Mouse (Mus musculus): ENCODE results near the gene Tcf23. TPM values are rescaled to one million over a fixed set of nuclear protein-coding genes. Genes with fewer than 3 reads are reported as not detected.

Tcf23 gene
- total RNA-seq, 2 experiments from 2014 or later, result 0.10 to 0.20 TPM

GRCm38 (mm10) chr5:30931378-30931777 is 37.1 kb upstream of the Tcf23 start:
- no peak for TF ChIP-seq CTCF (conservative IDR thresholded peaks at IDR 0.05)
- H3K27ac ChIP-seq, result no peak overlapping the region
- DNase-seq (ENCODE audit: low spot score in 2 of 2), result no peak
- no peak overlapping the region for H3K4me3 ChIP-seq

GRCm38 (mm10) chr5:30933705-30934104 is 34.8 kb upstream of the Tcf23 start:
- no peak for TF ChIP-seq CTCF (conservative IDR thresholded peaks at IDR 0.05)
- H3K27ac ChIP-seq, result no peak overlapping the region
- H3K4me3 ChIP-seq, result no peak overlapping the region
- DNase-seq (ENCODE audit: low spot score in 2 of 2), result no peak

GRCm38 (mm10) chr5:30934725-30935461 is 33.6 kb upstream of the Tcf23 start:
- DNase-seq (ENCODE audit: low spot score in 2 of 2), result no peak
- Histone ChIP-seq H3K27ac (no peak overlapping the region), H3K4me3 (no peak overlapping the region)

GRCm38 (mm10) chr5:30943004-30943403 is 25.5 kb upstream of the Tcf23 start:
- DNase-seq (ENCODE audit: low spot score in 2 of 2), result no peak
- Histone ChIP-seq H3K27ac (no peak overlapping the region), H3K4me3 (no peak overlapping the region)
- peak; percentile 69 for TF ChIP-seq CTCF (conservative IDR thresholded peaks at IDR 0.05)

More at GRCm38 (mm10) chr5:30934725-30935461, 33.6 kb upstream of the Tcf23 start:
- TF ChIP-seq CTCF (conservative IDR thresholded peaks at IDR 0.05), result peak; percentile 65

GRCm38 (mm10) chr5:30944344-30944743 is 24.1 kb upstream of the Tcf23 start:
- no peak for TF ChIP-seq CTCF (conservative IDR thresholded peaks at IDR 0.05)
- no peak for DNase-seq (ENCODE audit: low spot score in 2 of 2)
- Histone ChIP-seq H3K4me3 (peak overlapping the region; percentile 63), H3K27ac (no peak overlapping the region)

- peak; percentile 57 for TF ChIP-seq CTCF (conservative IDR thresholded peaks at IDR 0.05)
- H3K4me3 ChIP-seq, result peak within 1 kb of the TSS; percentile 63
- H3K27ac ChIP-seq, result peak within 1 kb of the TSS; percentile 78
- DNase-seq (ENCODE audit: low spot score in 2 of 2), result peak; percentile 66 to 67
These were observed 23.3 kb upstream of the Tcf23 start, which contains the start of gene Cgref1 for GRCm38 (mm10) chr5:30944956-30945781. Cgref1 (minus strand) TSS chr5:30945591.

GRCm38 (mm10) chr5:30948620-30949019 is 19.8 kb upstream of the Tcf23 start:
- Histone ChIP-seq H3K4me3 (no peak overlapping the region), H3K27ac (no peak overlapping the region)
- TF ChIP-seq CTCF (conservative IDR thresholded peaks at IDR 0.05), result no peak
- no peak for DNase-seq (ENCODE audit: low spot score in 2 of 2)

GRCm38 (mm10) chr5:30949654-30950326 is 18.7 kb upstream of the Tcf23 start:
- Histone ChIP-seq H3K4me3 (peak overlapping the region; percentile 68), H3K27ac (peak overlapping the region; percentile 94)
- DNase-seq (ENCODE audit: low spot score in 2 of 2), result peak; percentile 91 to 93
- TF ChIP-seq CTCF (conservative IDR thresholded peaks at IDR 0.05), result peak; percentile 38

GRCm38 (mm10) chr5:30950451-30950850 is 18.0 kb upstream of the Tcf23 start:
- Histone ChIP-seq H3K27ac (peak overlapping the region; percentile 94), H3K4me3 (peak overlapping the region; percentile 68)
- no peak for DNase-seq (ENCODE audit: low spot score in 2 of 2)
- TF ChIP-seq CTCF (conservative IDR thresholded peaks at IDR 0.05), result no peak

- peak overlapping the region; percentile 94 for H3K27ac ChIP-seq
- peak overlapping the region; percentile 68 for H3K4me3 ChIP-seq
- no peak for DNase-seq (ENCODE audit: low spot score in 2 of 2)
- TF ChIP-seq CTCF (conservative IDR thresholded peaks at IDR 0.05), result no peak
These were observed 17.5 kb upstream of the Tcf23 start for GRCm38 (mm10) chr5:30950922-30951321.

- no peak for TF ChIP-seq CTCF (conservative IDR thresholded peaks at IDR 0.05)
- DNase-seq (ENCODE audit: low spot score in 2 of 2), result no peak
- no peak overlapping the region for H3K4me3 ChIP-seq
- H3K27ac ChIP-seq, result peak overlapping the region; percentile 53; the same call in 1 of the 2 replicates
These were observed 16.8 kb upstream of the Tcf23 start for GRCm38 (mm10) chr5:30951706-30952105.

GRCm38 (mm10) chr5:30952551-30952950 is 15.9 kb upstream of the Tcf23 start:
- H3K27ac ChIP-seq, result peak overlapping the region; percentile 53; the same call in 1 of the 2 replicates
- no peak for TF ChIP-seq CTCF (conservative IDR thresholded peaks at IDR 0.05)

GRCm38 (mm10) chr5:30954065-30954464 is 14.4 kb upstream of the Tcf23 start:
- H3K27ac ChIP-seq, result no peak overlapping the region
- no peak overlapping the region for H3K4me3 ChIP-seq
- no peak for TF ChIP-seq CTCF (conservative IDR thresholded peaks at IDR 0.05)
- no peak for DNase-seq (ENCODE audit: low spot score in 2 of 2)

More at GRCm38 (mm10) chr5:30952551-30952950, 15.9 kb upstream of the Tcf23 start:
- no peak overlapping the region for H3K4me3 ChIP-seq
- no peak for DNase-seq (ENCODE audit: low spot score in 2 of 2)
